Mouse (Mus musculus): Measurements from ENCODE around the gene Srgap1. TPM values are rescaled to one million over a fixed set of nuclear protein-coding genes. Genes with fewer than 3 reads are reported as not detected.
A peak's percentile ranks its signal among the peaks of the same experiment; 100 is the strongest.

The Srgap1 gene
- polyA plus RNA-seq, 1 experiment from 2014 or later: 12.7 TPM

- DNase-seq (no peak), ATAC-seq (ENCODE audit: insufficient read depth) (peak; percentile 32; the same call in 1 of the 2 replicates)
- Histone ChIP-seq H3K9me3 (ENCODE audit: low read depth, low read length) (no peaks in the 10 kb centered on the region), H3K27me3 (ENCODE audit: insufficient read depth, low read length) (no peaks in the 10 kb centered on the region), H3K9ac (no peak overlapping the region), H3K4me1 (ENCODE audit: insufficient read depth) (no peaks in the 10 kb centered on the region), H3K27ac (ENCODE audit: low read depth) (no peak overlapping the region), H3K4me3 (ENCODE audit: low read depth, low read length) (no peak overlapping the region), H3K36me3 (ENCODE audit: insufficient read depth) (no peaks in the 10 kb centered on the region), H3K4me2 (no peak overlapping the region)
- TF ChIP-seq CTCF (IDR thresholded peaks at IDR 0.05; ENCODE audit: low read depth): no peak
- 49% methylated on average over 13 of the region's 13 CpGs for WGBS
Observed at GRCm38 (mm10) chr10:121891390-121892067, 155.6 kb downstream of the Srgap1 start.

DNA sequence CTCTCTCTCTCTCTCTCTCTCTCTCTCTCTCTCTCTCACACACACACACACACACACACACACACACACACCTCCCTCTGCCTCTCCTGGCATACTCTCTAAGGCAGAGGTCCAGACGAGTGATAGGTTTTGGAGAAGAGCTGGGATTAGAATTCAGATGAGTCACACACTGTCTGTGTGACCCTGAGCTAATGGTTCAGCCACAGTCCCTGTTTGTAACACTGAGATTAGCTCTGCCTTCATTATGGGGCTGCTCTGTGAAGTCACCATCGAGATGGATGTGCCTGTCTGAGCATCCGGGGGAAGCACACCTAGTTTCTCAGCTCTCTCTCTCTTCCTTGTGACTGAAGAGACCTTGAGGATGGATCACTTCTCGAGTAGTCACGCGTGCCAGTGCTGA is 157.1 kb downstream of the Srgap1 start:
- no peaks in the 10 kb centered on the region for H3K9me3 ChIP-seq (ENCODE audit: low read depth, low read length)
- H3K27ac ChIP-seq (ENCODE audit: low read depth): no peak overlapping the region
- H3K9ac ChIP-seq: no peak overlapping the region
- ATAC-seq (ENCODE audit: insufficient read depth) (no peak), DNase-seq (no peak)
- H3K4me3 ChIP-seq (ENCODE audit: low read depth, low read length): no peak overlapping the region
- 58% methylated on average over 6 of the region's 6 CpGs for WGBS
- no peak overlapping the region for H3K4me2 ChIP-seq
- TF ChIP-seq CTCF (IDR thresholded peaks at IDR 0.05; ENCODE audit: low read depth): no peak
- H3K4me1 ChIP-seq (ENCODE audit: insufficient read depth): 0 out of 2 replicates have a peak, but pooled peaks cover 6% of the 10 kb centered on the region
- no peaks in the 10 kb centered on the region for H3K36me3 ChIP-seq (ENCODE audit: insufficient read depth)
- H3K27me3 ChIP-seq (ENCODE audit: insufficient read depth, low read length): no peaks in the 10 kb centered on the region

- Histone ChIP-seq H3K4me2 (no peak overlapping the region), H3K9ac (no peak overlapping the region), H3K27me3 (ENCODE audit: insufficient read depth, low read length) (no peaks in the 10 kb centered on the region), H3K36me3 (ENCODE audit: insufficient read depth) (no peaks in the 10 kb centered on the region), H3K4me1 (ENCODE audit: insufficient read depth) (0 out of 2 replicates have a peak, but pooled peaks cover 6% of the 10 kb centered on the region), H3K9me3 (ENCODE audit: low read depth, low read length) (no peaks in the 10 kb centered on the region), H3K4me3 (ENCODE audit: low read depth, low read length) (no peak overlapping the region), H3K27ac (ENCODE audit: low read depth) (no peak overlapping the region; the same call in 1 of the 2 replicates)
- peak; percentile 26; the same call in 1 of the 2 replicates for ATAC-seq (ENCODE audit: insufficient read depth)
- DNase-seq: peak; percentile 59
- 28% methylated on average over 6 of the region's 6 CpGs for WGBS
- TF ChIP-seq CTCF (IDR thresholded peaks at IDR 0.05; ENCODE audit: low read depth): no peak
Observed at GRCm38 (mm10) chr10:121886805-121887204, 160.3 kb downstream of the Srgap1 start.

GRCm38 (mm10) chr10:121885512-121886218 is 161.4 kb downstream of the Srgap1 start:
- ATAC-seq (ENCODE audit: insufficient read depth) (no peak), DNase-seq (peak; percentile 40)
- Histone ChIP-seq H3K4me3 (ENCODE audit: low read depth, low read length) (no peak overlapping the region), H3K27ac (ENCODE audit: low read depth) (peak overlapping the region; percentile 7), H3K9ac (no peak overlapping the region), H3K27me3 (ENCODE audit: insufficient read depth, low read length) (no peaks in the 10 kb centered on the region), H3K36me3 (ENCODE audit: insufficient read depth) (no peaks in the 10 kb centered on the region), H3K4me1 (ENCODE audit: insufficient read depth) (0 out of 2 replicates have a peak, but pooled peaks cover 6% of the 10 kb centered on the region), H3K9me3 (ENCODE audit: low read depth, low read length) (no peaks in the 10 kb centered on the region), H3K4me2 (no peak overlapping the region)
- WGBS: 21% methylated on average over 9 of the region's 9 CpGs
- no peak for TF ChIP-seq CTCF (IDR thresholded peaks at IDR 0.05; ENCODE audit: low read depth)

- Histone ChIP-seq H3K9ac (no peak overlapping the region), H3K36me3 (ENCODE audit: insufficient read depth) (no peaks in the 10 kb centered on the region), H3K4me2 (no peak overlapping the region), H3K27ac (ENCODE audit: low read depth) (no peak overlapping the region), H3K9me3 (ENCODE audit: low read depth, low read length) (no peaks in the 10 kb centered on the region), H3K4me1 (ENCODE audit: insufficient read depth) (peaks cover 6% of the 10 kb centered on the region; the same call in 1 of the 2 replicates), H3K4me3 (ENCODE audit: low read depth, low read length) (no peak overlapping the region), H3K27me3 (ENCODE audit: insufficient read depth, low read length) (no peaks in the 10 kb centered on the region)
- DNase-seq (no peak), ATAC-seq (ENCODE audit: insufficient read depth) (no peak)
- WGBS: 78% methylated on average over 6 of the region's 6 CpGs
- no peak for TF ChIP-seq CTCF (IDR thresholded peaks at IDR 0.05; ENCODE audit: low read depth)
Observed at GRCm38 (mm10) chr10:121882461-121882860, 164.7 kb downstream of the Srgap1 start.

DNA sequence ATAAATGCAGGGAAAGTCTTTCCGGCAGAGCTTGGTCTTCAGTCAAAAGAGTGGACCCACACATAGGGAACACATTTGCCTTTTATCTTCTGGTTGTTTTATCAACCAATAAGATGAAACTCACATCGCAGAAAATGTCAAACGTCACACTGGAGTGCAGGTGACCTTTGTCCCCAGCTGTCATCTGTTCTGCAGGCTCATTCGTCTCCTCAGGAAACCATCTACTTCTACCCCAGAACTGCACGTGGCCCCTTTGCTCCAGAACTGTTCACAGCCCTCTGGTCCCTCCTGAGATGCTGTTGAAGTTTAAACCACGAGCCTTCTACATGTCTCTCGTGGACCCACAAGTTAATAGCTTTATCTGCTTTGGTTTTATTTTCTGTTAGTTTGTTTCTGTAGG is 168.3 kb downstream of the Srgap1 start:
- WGBS: 23% methylated on average over 7 of the region's 7 CpGs
- no peak overlapping the region for H3K4me3 ChIP-seq (ENCODE audit: low read depth, low read length)
- DNase-seq (no peak), ATAC-seq (ENCODE audit: insufficient read depth) (no peak)
- H3K27me3 ChIP-seq (ENCODE audit: insufficient read depth, low read length): no peaks in the 10 kb centered on the region
- no peak overlapping the region for H3K4me2 ChIP-seq
- no peak overlapping the region for H3K27ac ChIP-seq (ENCODE audit: low read depth)
- H3K4me1 ChIP-seq (ENCODE audit: insufficient read depth): no peaks in the 10 kb centered on the region; the same call in 1 of the 2 replicates
- no peaks in the 10 kb centered on the region for H3K36me3 ChIP-seq (ENCODE audit: insufficient read depth)
- H3K9me3 ChIP-seq (ENCODE audit: low read depth, low read length): no peaks in the 10 kb centered on the region
- TF ChIP-seq CTCF (IDR thresholded peaks at IDR 0.05; ENCODE audit: low read depth): no peak
- no peak overlapping the region for H3K9ac ChIP-seq

DNA sequence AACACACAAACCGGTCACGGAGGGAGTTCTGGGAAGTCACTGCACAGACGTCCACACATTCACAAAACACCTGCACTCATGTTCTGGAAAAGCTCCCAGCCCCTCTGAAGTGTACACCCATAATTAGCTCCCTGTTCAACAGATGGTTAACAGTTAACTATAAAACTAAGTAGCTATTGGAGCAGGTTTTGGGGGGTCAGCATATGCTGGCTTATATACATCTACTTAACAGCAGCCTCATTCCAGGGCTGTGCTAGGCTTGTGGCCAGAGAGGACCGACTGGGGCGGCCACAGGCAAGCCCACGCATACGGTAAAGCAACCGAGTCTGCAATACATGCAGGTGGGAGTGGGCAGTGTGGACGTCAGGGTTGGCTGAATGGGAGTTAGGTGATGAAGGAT is 169.2 kb downstream of the Srgap1 start:
- Histone ChIP-seq H3K4me3 (ENCODE audit: low read depth, low read length) (no peak overlapping the region), H3K9ac (no peak overlapping the region), H3K27ac (ENCODE audit: low read depth) (no peak overlapping the region), H3K27me3 (ENCODE audit: insufficient read depth, low read length) (no peaks in the 10 kb centered on the region), H3K36me3 (ENCODE audit: insufficient read depth) (no peaks in the 10 kb centered on the region), H3K9me3 (ENCODE audit: low read depth, low read length) (no peaks in the 10 kb centered on the region), H3K4me1 (ENCODE audit: insufficient read depth) (peaks cover 4% of the 10 kb centered on the region), H3K4me2 (no peak overlapping the region)
- TF ChIP-seq CTCF (IDR thresholded peaks at IDR 0.05; ENCODE audit: low read depth): no peak
- ATAC-seq (ENCODE audit: insufficient read depth) (no peak), DNase-seq (no peak)
- 71% methylated on average over 9 of the region's 9 CpGs for WGBS

All from lung, embryonic 14.5 days (tissue).